Mouse (Mus musculus) liver, adult (tissue): ENCODE results near the gene Btf3.

Experiments used
- GATA4 ChIP-seq: IDR thresholded peaks from 2 replicates; pipeline ENCODE4 v1.6.1; 2014; ENCODE audit warnings: mild to moderate bottlenecking, low read length; ENCODE audit not compliant: insufficient replicate concordance

Gene Btf3

GRCm38 (mm10) chr13:98316480-98317245, at the start of gene Btf3:
Gene Btf3 (minus strand): TSS chr13:98317006.
- TF ChIP-seq GATA4, result no peak

GRCm38 (mm10) chr13:98365766-98366421, 49.1 kb upstream of the Btf3 start:
- no peak for TF ChIP-seq GATA4

GRCm38 (mm10) chr13:98365081-98365480, 48.3 kb upstream of the Btf3 start:
- no peak for TF ChIP-seq GATA4

- TF ChIP-seq GATA4, result no peak
These were observed 46.2 kb upstream of the Btf3 start for GRCm38 (mm10) chr13:98363046-98363445.

- TF ChIP-seq GATA4, result no peak
These were observed 44.4 kb upstream of the Btf3 start for GRCm38 (mm10) chr13:98361161-98361560.

GRCm38 (mm10) chr13:98360391-98360790, 43.6 kb upstream of the Btf3 start:
- no peak for TF ChIP-seq GATA4

GRCm38 (mm10) chr13:98359337-98359736, 42.5 kb upstream of the Btf3 start:
- TF ChIP-seq GATA4, result no peak

- TF ChIP-seq GATA4, result no peak
These were observed 41.8 kb upstream of the Btf3 start for GRCm38 (mm10) chr13:98358424-98359181.

GRCm38 (mm10) chr13:98357433-98358423, 40.9 kb upstream of the Btf3 start:
- TF ChIP-seq GATA4, result no peak

GRCm38 (mm10) chr13:98356973-98357425, 40.2 kb upstream of the Btf3 start:
- TF ChIP-seq GATA4, result no peak

- TF ChIP-seq GATA4, result no peak
These were observed 39.6 kb upstream of the Btf3 start for GRCm38 (mm10) chr13:98356176-98356972.

- TF ChIP-seq GATA4, result no peak
These were observed 38.8 kb upstream of the Btf3 start for GRCm38 (mm10) chr13:98355559-98356111.

GRCm38 (mm10) chr13:98354871-98355558, 38.2 kb upstream of the Btf3 start:
- TF ChIP-seq GATA4, result no peak
